Mouse (Mus musculus) bone marrow macrophage, adult 2 months (primary cell): ENCODE data around the gene P4ha1.

Experiments used
- CTCF ChIP-seq: IDR thresholded peaks from 2 replicates; pipeline ENCODE4 v1.5.1; 2012; ENCODE audit warnings: low read depth, mild to moderate bottlenecking, low read length, moderate library complexity
- POLR2A ChIP-seq: IDR thresholded peaks from 2 replicates; pipeline ENCODE4 v1.6.1; 2012; ENCODE audit warnings: mild to moderate bottlenecking, low read depth, low read length, borderline replicate concordance

GRCm38 (mm10) chr10:59354120-59354519 lies 31.0 kb downstream of the P4ha1 start:
- TF ChIP-seq POLR2A (no peak), CTCF (no peak)
